Mouse (Mus musculus): Measurements from ENCODE around the gene Efna4.

DNA sequence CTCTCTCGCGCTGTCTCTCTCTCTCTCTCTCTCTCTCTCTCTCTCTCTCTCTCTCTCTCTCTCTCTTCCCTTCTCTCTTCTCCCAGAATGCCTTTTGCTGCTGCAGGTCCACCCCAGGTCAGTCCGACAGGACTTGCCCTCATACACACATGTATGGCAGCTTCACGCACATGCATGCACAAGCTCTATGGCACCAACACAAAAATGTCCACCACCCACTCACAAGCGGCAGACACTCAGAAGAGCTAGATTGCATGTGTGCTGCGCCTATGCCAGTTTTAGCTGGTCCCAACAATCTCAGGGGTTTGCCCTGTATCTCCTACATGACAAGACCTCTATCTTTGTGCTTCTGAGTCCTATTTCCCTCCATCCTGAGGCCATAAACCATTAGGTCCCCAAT, 20.6 kb downstream of the Efna4 start:
- TF ChIP-seq CTCF (IDR thresholded peaks at IDR 0.05; ENCODE audit: low read depth, low read length): no peak
- no peak for TF ChIP-seq POLR2A (IDR thresholded peaks at IDR 0.05; ENCODE audit: borderline replicate concordance, low read depth, low read length)
